Mouse (Mus musculus) forebrain, embryonic 16.5 days (tissue): Measurements from ENCODE around the gene Rhbg. TPM values are rescaled to one million over a fixed set of nuclear protein-coding genes. Genes with fewer than 3 reads are reported as not detected.
A peak's percentile ranks its signal among the peaks of the same experiment; 100 is the strongest.

Experiments used
- ATAC-seq: fragments of 200-750 bp; cut with Nextera tagmentation; 2 replicates; pipeline ENCODE4 v1.8.0; 2017; ENCODE audit warnings: mild to moderate bottlenecking, moderate library complexity
- H3K27ac ChIP-seq: fragments of 300-500 bp; sonication (generic); 2 replicates; pipeline ENCODE4 v1.5.1; 2014; ENCODE audit warnings: low read length, control low read depth
- H3K27me3 ChIP-seq: fragments of 300-500 bp; sonication (generic); replicated peaks from 2 replicates; pipeline ENCODE4 v1.6.1; 2014; ENCODE audit warnings: low read length; ENCODE audit not compliant: control insufficient read depth, insufficient read depth
- H3K36me3 ChIP-seq: fragments of 300-500 bp; sonication (generic); 2 replicates; pipeline ENCODE4 v1.6.1; 2014; ENCODE audit not compliant: control insufficient read depth, insufficient read depth
- H3K4me1 ChIP-seq: fragments of 300-500 bp; sonication (generic); replicated peaks from 2 replicates; pipeline ENCODE4 v1.6.1; 2014; ENCODE audit warnings: low read length; ENCODE audit not compliant: control insufficient read depth, insufficient read depth
- H3K4me2 ChIP-seq: fragments of 300-500 bp; sonication (generic); 2 replicates; pipeline ENCODE4 v1.6.1; 2014; ENCODE audit warnings: mild to moderate bottlenecking, low read length, control low read depth
- H3K4me3 ChIP-seq: fragments of 300-500 bp; sonication (generic); replicated peaks from 2 replicates; pipeline ENCODE4 v1.5.1; 2014; ENCODE audit warnings: mild to moderate bottlenecking, low read length, control low read depth
- H3K9ac ChIP-seq: fragments of 300-500 bp; sonication (generic); replicated peaks from 2 replicates; pipeline ENCODE4 v1.6.1; 2014; ENCODE audit warnings: low read depth, low read length, control low read depth
- H3K9me3 ChIP-seq: fragments of 300-500 bp; sonication (generic); 2 replicates; pipeline ENCODE4 v1.6.1; 2016; ENCODE audit warnings: low read length; ENCODE audit not compliant: control insufficient read depth
- WGBS: fragments of 180-500 bp; shearing (Covaris S2); extraction: QIAGEN DNeasy Blood & Tissue Kit; methylation state at CpG from one replicate; pipeline ENCODE4 v1.1.7; 2014; 5-methylcytosine and 5-hydroxymethylcytosine counted together
- polyA plus RNA-seq: library from polyadenylated mRNA; unstranded; fragments of >200 nt; fragmentation: Nextera tagmentation; extraction: Ambion mirVana; gene quantifications from 2 replicates; pipeline ENCODE4 v1.2.1, GENCODE M21; 2015

Rhbg gene
- polyA plus RNA-seq, 1 experiment from 2014 or later = not detected

DNA sequence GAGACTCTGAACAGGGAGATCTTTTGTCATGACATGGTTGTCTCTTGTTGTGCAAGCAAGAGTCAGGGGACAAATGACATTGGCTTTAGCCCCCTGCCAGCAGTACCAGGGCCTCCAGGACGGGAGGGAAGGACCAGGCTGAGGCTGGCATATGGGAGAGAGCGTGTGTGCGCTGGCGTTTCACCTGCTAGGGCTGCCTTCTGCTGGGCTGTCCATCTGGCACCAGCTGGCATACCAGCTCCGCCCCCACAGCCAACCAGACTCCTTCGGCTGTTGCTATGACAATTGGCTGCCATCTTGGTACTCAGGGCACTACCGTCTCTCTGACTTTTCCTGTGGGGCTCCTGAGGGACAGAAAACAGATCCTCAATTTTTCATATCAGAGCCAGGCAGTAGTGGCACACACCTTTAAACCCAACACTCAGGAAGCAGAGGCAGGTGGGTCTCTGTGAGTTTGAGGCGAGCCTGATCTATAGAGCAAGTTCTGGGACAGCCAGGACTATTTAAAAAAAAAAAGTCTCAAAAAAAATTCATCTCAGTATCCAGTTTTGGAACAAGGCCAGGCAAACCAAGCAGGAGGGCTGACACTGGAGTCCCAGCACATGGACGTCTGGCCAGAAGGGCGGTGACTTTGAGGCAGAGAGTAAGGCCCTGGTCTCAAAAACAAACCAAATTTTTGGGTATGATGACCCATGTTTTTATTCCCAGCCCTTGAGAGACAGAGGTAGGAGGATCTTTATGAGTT lies 28.2 kb downstream of the Rhbg start:
- no peaks in the 10 kb centered on the region for H3K27me3 ChIP-seq
- peak; percentile 11 for ATAC-seq
- peak overlapping the region; percentile 7; the same call in 1 of the 2 replicates for H3K4me2 ChIP-seq
- H3K27ac ChIP-seq = peak overlapping the region; percentile 100
- H3K4me1 ChIP-seq = peaks cover 99% of the 10 kb centered on the region
- no peaks in the 10 kb centered on the region for H3K9me3 ChIP-seq
- H3K4me3 ChIP-seq = no peak overlapping the region
- H3K9ac ChIP-seq = peak overlapping the region; percentile 16
- H3K36me3 ChIP-seq = peaks cover 52% of the 10 kb centered on the region
- WGBS = 29% methylated on average over 10 of the region's 10 CpGs

DNA sequence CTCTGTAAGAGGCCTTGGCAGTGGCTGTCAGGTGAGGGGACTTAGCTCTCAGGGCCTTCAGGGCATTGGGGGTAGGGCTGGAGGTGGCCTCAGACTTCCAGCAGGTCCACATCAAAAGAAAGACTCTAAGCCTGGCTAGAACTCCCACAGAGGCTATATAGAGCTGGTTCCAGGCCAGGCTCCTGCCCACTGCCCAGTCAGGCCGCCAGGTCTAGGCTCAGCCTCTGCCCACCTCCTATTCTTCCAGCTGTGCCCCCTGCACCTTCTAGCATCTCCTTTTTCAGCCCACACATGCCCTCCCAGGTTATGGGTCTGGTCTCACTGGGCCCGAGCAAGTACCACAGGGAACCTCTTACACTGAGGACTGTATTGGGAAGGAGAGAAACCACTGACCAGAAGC lies 29.6 kb downstream of the Rhbg start:
- Histone ChIP-seq H3K4me3 (no peak overlapping the region), H3K9ac (peak overlapping the region; percentile 53), H3K27ac (peak overlapping the region; percentile 100), H3K4me2 (peak overlapping the region; percentile 22; the same call in 1 of the 2 replicates), H3K4me1 (peaks cover 99% of the 10 kb centered on the region), H3K36me3 (peaks cover 54% of the 10 kb centered on the region), H3K27me3 (no peaks in the 10 kb centered on the region), H3K9me3 (no peaks in the 10 kb centered on the region)
- ATAC-seq = no peak
- 54% methylated on average over 2 of the region's 2 CpGs for WGBS

DNA sequence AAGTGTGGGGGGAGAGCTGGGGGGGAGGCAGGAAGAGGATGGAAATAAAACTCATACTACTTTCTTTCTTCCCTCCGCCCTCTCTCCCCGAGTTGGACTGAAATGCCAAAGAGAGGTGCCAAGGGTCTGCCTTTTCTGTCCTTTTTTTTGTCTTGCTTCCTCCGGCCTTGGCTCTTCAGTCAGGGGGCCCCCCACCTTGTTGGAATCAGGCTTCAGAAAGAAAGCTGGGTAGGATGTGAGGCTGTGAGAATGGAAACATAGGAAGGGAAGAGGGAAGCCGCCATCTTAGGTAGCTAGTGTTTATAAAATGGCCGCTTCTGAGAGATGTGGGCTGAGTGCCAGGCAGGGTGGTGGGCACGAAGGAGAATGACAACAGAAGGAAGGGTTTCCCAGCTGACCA lies 32.1 kb downstream of the Rhbg start:
- H3K36me3 ChIP-seq = peaks cover 41% of the 10 kb centered on the region
- peak overlapping the region; percentile 100 for H3K27ac ChIP-seq
- no peaks in the 10 kb centered on the region for H3K27me3 ChIP-seq
- H3K4me3 ChIP-seq = peak overlapping the region; percentile 14
- no peaks in the 10 kb centered on the region for H3K9me3 ChIP-seq
- ATAC-seq = peak; percentile 6
- peaks cover 94% of the 10 kb centered on the region for H3K4me1 ChIP-seq
- WGBS = 7% methylated on average over 6 of the region's 6 CpGs
- peak overlapping the region; percentile 48 for H3K9ac ChIP-seq
- H3K4me2 ChIP-seq = peak overlapping the region; percentile 50

DNA sequence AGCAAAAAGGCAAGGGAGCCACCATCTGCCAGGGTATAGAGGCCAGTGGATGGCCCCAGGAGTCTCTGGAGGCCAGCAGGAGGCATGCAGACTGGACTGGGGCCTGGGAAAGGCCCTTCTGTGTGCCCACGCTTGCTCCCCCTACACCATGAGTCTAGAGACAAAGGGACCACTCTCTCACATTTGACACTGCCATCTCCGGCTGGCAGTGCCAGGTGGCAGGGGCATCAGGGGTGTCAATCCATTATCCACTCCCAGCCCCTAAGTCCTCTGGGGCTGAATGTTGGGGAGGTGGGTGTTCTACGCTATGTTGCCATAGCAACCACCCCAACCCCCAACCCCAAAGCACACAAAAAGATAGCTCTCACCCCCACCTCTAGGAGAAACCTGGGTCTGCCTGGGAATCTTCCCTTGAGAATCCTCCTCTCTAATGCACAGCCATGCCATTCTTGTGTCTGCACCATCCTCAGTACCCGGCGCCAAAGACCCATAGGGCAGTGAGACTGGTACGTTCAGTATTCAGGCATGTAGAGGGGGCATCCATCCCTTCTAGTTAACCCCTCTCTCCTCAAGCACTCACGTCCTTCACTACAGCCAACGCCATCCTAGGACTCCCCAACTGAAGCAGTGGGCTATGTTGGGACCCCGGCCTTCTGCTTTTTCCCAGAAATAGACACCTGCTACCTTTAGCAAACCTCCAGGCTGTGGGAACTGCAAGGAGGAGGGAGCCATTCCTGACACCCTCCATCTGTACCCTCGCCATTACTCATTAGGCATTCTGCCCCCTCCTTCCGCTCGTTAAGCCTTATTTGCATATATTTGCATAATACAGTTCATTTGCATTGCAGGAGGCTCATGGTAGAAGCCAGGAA lies 32.8 kb downstream of the Rhbg start:
- H3K27me3 ChIP-seq = no peaks in the 10 kb centered on the region
- 4% methylated on average over 12 of the region's 12 CpGs for WGBS
- ATAC-seq = peak; percentile 78
- H3K9me3 ChIP-seq = no peaks in the 10 kb centered on the region
- H3K9ac ChIP-seq = peak overlapping the region; percentile 64
- peaks cover 87% of the 10 kb centered on the region for H3K4me1 ChIP-seq
- peak overlapping the region; percentile 100 for H3K27ac ChIP-seq
- peak overlapping the region; percentile 67 for H3K4me2 ChIP-seq
- peak overlapping the region; percentile 31 for H3K4me3 ChIP-seq
- H3K36me3 ChIP-seq = peaks cover 39% of the 10 kb centered on the region

DNA sequence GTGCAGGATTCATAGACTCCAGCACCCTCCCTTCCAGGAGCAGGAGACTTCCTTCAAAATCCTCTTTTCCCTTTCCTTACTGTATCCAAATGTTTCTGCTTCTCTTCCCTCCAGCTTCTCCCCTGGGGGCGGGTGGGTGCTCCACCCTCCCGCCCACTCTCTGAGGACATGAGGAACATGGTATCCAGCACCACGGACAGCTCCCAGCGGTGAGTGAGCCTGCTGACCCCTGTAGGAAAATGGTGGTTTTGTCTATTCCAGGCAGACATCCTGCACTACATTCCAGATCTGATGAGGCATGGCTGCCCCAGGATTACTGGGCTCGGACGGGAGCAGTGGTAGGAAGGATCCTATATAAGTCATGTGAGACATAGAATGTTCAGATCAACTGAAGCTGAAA lies 33.7 kb downstream of the Rhbg start:
- 10% methylated on average over 6 of the region's 6 CpGs for WGBS

DNA sequence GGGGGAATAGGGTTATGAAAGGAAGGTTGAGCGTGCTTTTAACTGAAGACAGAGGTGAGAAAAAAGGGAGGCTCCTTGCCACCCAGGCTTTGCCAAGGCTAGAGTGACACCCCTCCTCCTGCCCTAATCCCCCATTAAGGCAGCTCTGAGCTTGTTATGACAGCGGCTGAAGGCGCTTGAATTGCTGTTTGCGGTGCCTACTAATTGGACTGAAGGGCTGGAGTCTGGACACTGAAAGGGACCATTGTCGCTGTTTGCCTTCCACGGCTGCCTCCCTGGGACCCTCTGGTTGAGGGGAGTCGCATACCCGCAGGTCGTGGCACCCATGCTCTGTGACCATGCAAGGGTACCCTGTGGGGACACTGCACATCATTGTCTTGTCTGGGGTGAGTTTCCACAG lies 34.6 kb downstream of the Rhbg start:
- 2% methylated on average over 9 of the region's 9 CpGs for WGBS
- Histone ChIP-seq H3K4me2 (peak overlapping the region; percentile 67), H3K27me3 (no peaks in the 10 kb centered on the region), H3K9me3 (no peaks in the 10 kb centered on the region), H3K27ac (peak overlapping the region; percentile 100), H3K9ac (peak overlapping the region; percentile 64), H3K4me3 (peak overlapping the region; percentile 31), H3K36me3 (peaks cover 27% of the 10 kb centered on the region), H3K4me1 (peaks cover 69% of the 10 kb centered on the region)
- peak; percentile 21 for ATAC-seq

More for the DNA sequence above, 33.7 kb downstream of the Rhbg start:
- Histone ChIP-seq H3K27ac (peak overlapping the region; percentile 100), H3K36me3 (peaks cover 30% of the 10 kb centered on the region), H3K4me3 (peak overlapping the region; percentile 31), H3K4me2 (peak overlapping the region; percentile 67), H3K27me3 (no peaks in the 10 kb centered on the region), H3K4me1 (peaks cover 78% of the 10 kb centered on the region), H3K9ac (peak overlapping the region; percentile 64), H3K9me3 (no peaks in the 10 kb centered on the region)
- ATAC-seq = no peak

DNA sequence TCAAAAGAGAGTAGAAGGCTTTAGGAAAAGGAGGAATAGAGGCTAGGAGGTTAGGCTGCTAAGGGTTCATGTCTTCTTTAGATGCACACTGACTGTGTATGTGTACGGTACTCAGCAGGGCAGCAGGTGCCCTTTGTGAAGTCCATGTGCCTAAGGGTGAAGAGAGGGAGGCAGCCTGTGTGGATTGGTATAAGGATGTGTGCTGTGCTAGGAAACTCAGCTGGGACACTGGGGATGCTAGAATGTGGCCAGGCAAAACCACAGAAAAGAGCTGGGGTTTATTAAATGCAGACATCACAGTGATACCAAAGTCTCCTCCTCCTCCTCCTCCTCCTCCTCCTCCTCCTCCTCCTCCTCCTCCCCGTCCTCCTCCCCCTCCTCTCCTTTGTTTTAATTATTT lies 36.8 kb downstream of the Rhbg start:
- peak overlapping the region; percentile 82 for H3K9ac ChIP-seq
- 26% methylated on average over 1 of the region's 2 CpGs for WGBS
- no peaks in the 10 kb centered on the region for H3K27me3 ChIP-seq
- peak overlapping the region; percentile 100 for H3K27ac ChIP-seq
- peak overlapping the region; percentile 84 for H3K4me3 ChIP-seq
- peaks cover 56% of the 10 kb centered on the region for H3K4me1 ChIP-seq
- H3K4me2 ChIP-seq = peak overlapping the region; percentile 67
- no peaks in the 10 kb centered on the region for H3K9me3 ChIP-seq
- H3K36me3 ChIP-seq = peaks cover 11% of the 10 kb centered on the region; the same call in 1 of the 2 replicates
- ATAC-seq = no peak

DNA sequence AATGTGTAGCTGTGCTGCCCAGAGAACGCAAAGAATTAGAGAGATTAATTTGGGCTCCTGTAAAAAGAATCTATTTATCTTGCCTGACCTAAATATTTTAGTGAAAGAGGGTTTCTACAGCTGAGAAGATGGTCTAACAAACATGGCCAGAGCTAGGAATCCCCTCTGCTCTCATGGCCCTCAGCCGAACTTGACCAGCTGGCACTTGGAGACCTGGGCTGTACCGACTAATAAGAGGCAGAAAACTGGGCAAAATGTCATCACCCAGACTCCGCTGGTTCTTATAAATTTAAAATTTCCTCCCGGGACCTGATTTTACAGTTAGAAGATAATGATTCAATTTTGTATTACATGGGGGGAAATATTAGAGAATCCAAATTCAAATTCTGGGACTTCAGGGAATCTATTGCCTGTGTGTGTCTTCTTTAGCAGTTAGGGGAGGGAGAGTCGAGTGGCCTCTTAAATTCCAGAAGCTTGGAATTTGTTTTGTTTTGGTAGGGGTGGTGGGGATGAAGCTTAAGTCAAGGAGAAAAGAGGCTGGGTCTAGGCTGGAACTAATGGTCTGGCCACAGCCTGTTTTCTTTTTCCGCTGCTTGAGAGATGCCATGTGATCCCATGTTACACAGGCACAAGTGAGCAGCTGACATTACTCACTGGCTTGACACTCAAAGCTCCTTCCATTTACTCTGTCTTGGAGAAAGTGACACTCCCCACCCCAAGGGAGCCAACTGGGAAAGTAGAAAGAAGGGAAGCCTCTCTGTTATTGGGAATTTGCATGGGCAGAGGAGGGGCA lies 37.8 kb downstream of the Rhbg start:
- WGBS = 8% methylated on average over 7 of the region's 7 CpGs
- peaks cover 9% of the 10 kb centered on the region; the same call in 1 of the 2 replicates for H3K36me3 ChIP-seq
- no peak for ATAC-seq

More for the DNA sequence above, 37.8 kb downstream of the Rhbg start:
- Histone ChIP-seq H3K9me3 (no peaks in the 10 kb centered on the region), H3K4me3 (peak overlapping the region; percentile 84), H3K4me1 (peaks cover 57% of the 10 kb centered on the region), H3K4me2 (peak overlapping the region; percentile 67), H3K27ac (peak overlapping the region; percentile 100), H3K27me3 (no peaks in the 10 kb centered on the region), H3K9ac (peak overlapping the region; percentile 82)
